Mouse (Mus musculus) gastrocnemius, postnatal 25 days (tissue): ENCODE measurements around the gene Map2k4. TPM values are rescaled to one million over a fixed set of nuclear protein-coding genes. Genes with fewer than 3 reads are reported as not detected.
A peak's percentile ranks its signal among the peaks of the same experiment; 100 is the strongest.

Source experiments
- DNase-seq: peaks from one replicate; pipeline ENCODE4 v3.0.0; 2022
- long read RNA-seq, 2 experiments: library from polyadenylated mRNA; stranded (forward); transcript quantifications; one replicate each; pipeline ENCODE4 v2.0.0; 2021
- total RNA-seq, 2 experiments: library from RNA; stranded (reverse); gene quantifications; 1 replicate in 1 of 2; 2 replicates in 1 of 2; pipeline ENCODE4 v1.2.3; 2021

Gene Map2k4
- total RNA-seq: 10 to 100 TPM; 57.7 to 60.7 TPM
- long read RNA-seq, experiment 1, transcript Map2k4-201 (11 exons, 3,695 nt): major isoform, 8 of 18 reads
- long read RNA-seq, experiment 1, partial matches to known transcripts: 8 of 18 reads
- long read RNA-seq, experiment 1, other reads (novel, unspliced or antisense): 2 of 18 reads
- long read RNA-seq, experiment 2, transcript Map2k4-201 (11 exons, 3,695 nt): major isoform, 11 of 17 reads
- long read RNA-seq, experiment 2, partial matches to known transcripts: 1 of 17 reads
- long read RNA-seq, experiment 2, other reads (novel, unspliced or antisense): 5 of 17 reads

DNA sequence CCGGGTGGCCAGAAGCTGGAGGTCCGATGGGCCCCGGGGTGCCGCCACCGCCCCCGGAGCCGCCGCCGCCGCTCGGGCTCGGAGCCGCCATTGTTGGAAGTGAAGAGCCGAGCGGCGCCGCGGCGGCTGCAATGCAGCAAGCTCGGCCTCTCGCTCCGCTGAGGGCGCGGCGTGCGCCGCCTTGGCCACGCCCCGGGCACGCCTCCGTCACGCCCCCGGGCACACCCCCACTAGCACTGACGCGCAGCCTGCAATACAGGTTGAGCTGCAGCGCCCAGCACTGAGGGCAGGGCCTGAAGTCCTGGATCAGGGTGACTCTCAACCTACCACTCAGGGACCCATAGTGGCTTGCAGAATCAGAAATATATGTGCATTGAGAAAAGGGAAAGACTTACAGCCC, at the start of gene Map2k4:
Map2k4 (minus strand) TSS at position 144 of the 400 bp plus-strand sequence.
- peak; percentile 94 for DNase-seq

GRCm38 (mm10) chr11:65824556-65824955, 36.5 kb upstream of the Map2k4 start:
- DNase-seq: no peak

DNA sequence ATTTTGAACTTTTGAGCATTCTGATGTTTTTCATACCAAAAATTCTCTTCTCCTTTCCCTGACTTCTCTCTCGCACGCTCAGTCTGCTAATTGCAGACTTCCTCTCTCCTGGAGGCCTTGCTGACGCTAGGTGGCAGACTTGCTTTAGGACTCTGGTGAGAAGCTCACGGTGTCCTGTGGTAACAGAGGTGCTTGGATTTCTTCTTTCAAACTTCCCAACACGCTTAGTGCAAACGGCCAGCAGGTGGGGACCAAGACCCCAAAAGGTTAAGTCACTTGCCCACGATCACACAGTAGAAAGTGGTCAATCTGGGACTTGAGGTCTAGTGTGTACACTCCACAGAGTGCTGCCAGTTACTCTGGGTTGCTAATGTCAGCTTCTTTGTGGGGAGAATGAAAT, 32.8 kb upstream of the Map2k4 start:
- peak; percentile 17 for DNase-seq

- no peak for DNase-seq
Measured at GRCm38 (mm10) chr11:65820280-65820679, 32.2 kb upstream of the Map2k4 start.

DNA sequence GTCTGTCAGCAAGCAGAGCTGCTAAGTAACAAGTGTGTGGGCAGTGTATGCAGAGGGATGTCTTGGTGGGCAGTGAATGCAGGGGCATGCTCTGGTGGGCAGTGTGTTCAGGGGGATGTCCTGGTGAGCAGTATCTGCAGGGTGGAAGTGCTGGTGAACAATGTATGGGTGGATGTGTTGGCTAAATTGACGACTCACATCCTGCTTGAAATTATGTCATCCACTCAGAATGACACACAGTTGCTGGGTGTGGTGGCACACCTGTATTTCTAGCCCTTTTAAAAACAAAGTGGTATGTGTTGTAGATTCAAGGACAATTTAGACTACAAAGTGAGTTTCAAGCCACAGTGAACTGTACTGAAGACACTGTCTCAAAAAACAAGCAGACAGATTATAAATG, 30.1 kb upstream of the Map2k4 start:
- no peak for DNase-seq

GRCm38 (mm10) chr11:65816237-65816636, 28.1 kb upstream of the Map2k4 start:
- no peak for DNase-seq

DNA sequence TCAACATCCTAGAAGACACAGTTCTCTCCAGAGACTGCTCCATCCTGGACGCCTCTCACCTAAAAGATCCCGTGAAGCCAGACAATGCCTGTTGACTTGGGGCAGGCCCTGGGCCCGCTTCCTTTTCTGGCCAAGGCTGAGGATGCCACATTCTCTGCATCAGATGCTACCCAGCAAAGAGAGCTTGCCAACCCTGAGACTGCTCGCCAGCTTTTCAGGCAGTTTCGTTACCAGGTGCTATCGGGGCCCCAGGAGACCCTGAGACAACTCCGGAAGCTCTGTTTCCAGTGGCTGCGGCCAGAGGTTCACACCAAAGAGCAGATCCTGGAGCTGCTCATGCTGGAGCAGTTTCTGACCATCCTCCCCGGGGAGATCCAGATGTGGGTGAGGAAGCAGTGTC, 26.3 kb upstream of the Map2k4 start:
- DNase-seq: no peak

- DNase-seq: no peak
Measured at GRCm38 (mm10) chr11:65812088-65812487, 24.0 kb upstream of the Map2k4 start.

DNA sequence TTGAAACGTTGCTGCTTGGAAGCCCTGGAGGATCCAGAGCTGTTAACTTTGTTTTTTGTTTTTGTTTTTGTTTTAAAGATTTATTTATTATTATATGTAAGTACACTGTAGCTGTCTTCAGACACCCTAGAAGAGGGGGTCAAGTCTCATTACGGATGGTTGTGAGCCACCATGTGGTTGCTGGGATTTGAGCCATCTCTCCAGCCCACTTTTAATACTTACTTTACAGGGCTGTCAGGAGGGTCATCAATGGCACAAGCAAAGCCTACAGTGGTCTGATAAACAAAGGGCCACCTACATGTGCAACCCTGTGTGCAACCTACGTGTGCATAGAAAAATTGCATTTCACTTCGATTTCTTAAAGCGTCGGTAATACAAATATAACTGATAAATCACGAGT, 19.5 kb upstream of the Map2k4 start:
- DNase-seq: no peak

GRCm38 (mm10) chr11:65806909-65807504, 18.9 kb upstream of the Map2k4 start, which contains the start of gene Zkscan6:
TSS of gene Zkscan6 (plus strand) at chr11:65807175.
- peak; percentile 89 for DNase-seq

GRCm38 (mm10) chr11:65806321-65806904, 18.3 kb upstream of the Map2k4 start:
- peak; percentile 8 for DNase-seq

GRCm38 (mm10) chr11:65801899-65802298, 13.8 kb upstream of the Map2k4 start:
- DNase-seq: no peak

DNA sequence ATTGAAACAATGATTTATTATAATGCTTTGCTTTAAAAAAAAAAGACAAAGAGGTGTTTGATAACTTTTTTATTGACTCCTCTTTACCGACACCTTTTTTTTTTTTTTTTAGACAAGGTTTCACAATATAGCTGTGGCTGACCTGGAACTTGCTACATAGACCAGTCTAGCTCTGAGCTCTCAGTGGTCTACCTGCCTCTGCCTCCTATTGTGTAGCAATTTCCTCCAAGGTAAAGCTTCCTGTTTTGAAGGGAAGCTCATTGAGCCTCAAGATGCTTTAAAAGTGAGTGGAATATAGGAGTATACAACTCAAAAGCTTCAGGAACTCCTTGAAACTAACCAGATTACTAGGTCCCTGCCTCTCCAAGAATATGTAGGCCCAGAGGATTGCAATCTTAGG, 7.8 kb upstream of the Map2k4 start:
- no peak for DNase-seq

- no peak for DNase-seq
Measured at GRCm38 (mm10) chr11:65794428-65795219, 6.5 kb upstream of the Map2k4 start.

DNA sequence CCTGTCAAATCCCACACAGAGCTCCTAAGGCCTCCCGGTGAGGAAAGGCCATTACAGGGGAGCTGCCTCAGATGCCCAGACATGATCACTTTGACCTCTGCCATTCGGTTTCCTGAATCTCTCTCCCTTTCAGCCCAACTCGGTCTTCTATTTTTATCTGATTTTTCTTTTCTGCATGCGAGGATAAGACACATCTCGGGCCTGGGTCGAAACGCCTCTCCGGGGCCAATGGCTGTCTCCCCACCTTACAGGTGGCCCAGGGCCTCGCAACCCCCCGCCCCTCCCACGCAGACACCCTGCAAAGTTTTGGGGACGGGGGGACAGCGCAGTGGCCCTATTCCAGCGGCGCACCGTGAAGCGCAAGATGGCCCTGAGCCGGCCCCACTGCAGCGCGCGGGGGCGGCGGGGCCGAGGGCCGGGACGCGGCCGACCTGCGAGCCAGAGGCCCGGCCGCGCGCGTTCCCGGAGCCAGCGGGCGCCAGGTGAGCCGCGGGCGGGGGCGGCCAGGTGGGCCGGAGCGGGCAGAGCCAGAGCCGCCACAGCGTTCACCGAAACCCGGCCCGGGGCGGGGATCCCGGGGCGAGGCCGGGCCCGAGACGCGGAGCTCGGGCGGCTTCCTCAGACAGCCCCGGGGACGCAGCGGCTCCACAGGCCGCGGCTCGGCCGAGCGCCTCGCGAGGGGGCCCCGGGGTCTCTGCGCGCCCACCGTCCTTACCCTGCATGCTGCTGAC, 511 bp downstream of the Map2k4 start:
- no peak for DNase-seq

GRCm38 (mm10) chr11:65786160-65786559, 1.9 kb downstream of the Map2k4 start:
- no peak for DNase-seq

DNA sequence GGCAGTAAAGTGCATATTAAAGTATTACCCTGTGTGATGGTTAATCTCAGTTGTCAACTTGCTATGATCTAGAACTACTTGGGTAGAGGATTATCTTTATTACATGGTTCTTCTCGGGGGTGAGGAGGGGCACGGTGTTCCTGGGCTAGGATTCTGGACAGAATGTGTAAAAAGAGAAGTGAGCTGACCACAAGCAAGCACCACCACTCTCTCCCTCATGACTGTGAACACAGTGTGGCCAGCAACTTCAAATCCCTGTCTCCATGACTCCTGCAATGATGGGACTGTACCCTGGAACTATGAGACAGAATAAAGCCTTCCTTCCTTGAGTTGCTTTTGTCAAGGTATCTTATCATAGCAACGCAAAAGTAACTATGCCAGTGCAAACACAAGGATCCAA, 6.5 kb downstream of the Map2k4 start:
- DNase-seq: no peak

GRCm38 (mm10) chr11:65779578-65779977, 8.5 kb downstream of the Map2k4 start:
- DNase-seq: no peak

DNA sequence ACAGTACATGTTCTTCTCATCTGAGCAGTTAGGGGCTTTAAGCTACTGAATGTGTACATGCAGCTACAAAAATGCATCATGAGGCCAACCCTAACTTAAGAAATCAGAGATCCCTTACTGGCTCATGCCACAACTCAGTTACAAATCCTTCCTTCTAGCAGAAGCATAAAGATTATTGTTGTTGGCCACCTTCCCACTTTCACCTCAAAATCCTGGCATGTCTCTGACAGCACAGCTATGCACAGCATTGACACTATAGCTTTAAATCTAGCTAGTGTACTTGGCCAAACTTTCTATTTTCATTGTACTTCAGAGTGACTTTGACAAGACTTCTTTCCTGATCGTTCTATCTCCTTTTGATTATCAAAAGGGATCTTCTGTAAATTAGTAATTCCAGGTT, 9.0 kb downstream of the Map2k4 start:
- DNase-seq: no peak

GRCm38 (mm10) chr11:65777810-65778209, 10.3 kb downstream of the Map2k4 start:
- no peak for DNase-seq

DNA sequence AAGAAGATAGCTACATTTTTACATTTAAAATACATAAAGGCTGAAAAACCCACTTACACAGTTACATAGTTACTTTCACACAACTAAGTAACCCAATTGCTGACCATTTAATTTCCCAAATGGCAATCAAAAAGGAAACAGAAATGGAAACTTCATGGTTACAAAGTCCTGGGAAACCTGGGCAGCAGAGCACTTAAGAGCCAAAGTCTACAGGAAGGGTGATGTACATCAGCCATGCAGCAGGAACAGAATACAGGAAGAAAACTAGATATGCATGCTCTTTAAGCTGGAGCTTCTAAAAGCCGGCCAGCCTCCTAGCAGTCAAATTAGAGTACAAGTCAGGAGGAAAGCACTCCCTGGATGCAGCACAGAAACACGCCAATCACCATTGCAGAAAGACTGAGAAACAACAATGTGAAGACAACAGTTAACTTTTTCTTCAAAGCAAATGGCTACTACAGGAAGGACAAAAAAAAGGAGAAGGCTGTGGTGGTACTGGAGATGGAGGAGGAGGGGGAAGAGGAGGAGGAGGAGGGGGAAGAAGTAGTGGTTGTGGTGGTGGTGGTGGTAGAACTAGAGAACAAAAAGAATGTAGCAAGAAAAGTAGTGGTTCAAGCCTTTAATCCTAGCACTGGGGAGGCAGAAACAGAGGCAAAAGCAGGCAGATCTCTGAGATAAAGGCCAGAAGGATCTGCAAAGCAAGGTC, 11.0 kb downstream of the Map2k4 start:
- DNase-seq: no peak
